Mouse (Mus musculus): ENCODE results near the gene Aldh16a1.

Aldh16a1 gene

GRCm38 (mm10) chr7:45091001-45091990 is 63.1 kb downstream of the Aldh16a1 start:
- no peak for DNase-seq (ENCODE audit: low read depth)
